Mouse (Mus musculus) frontal cortex, postnatal 14 days (tissue): Measurements from ENCODE around the gene Cyp2d9.
"Not testable (repeated sequence)": the region's sequence is repeated elsewhere in the genome, so short reads cannot be mapped to it uniquely, and the experiment has no call there.

Experiments used
- DNase-seq, 2 experiments: peaks; one replicate each; pipeline ENCODE4 v3.0.0; 2022; ENCODE audit warnings: low spot score in 2 of 2

Cyp2d9 gene

GRCm38 (mm10) chr15:82433137-82433536, at the start of gene Cyp2d9:
Cyp2d9 (plus strand) TSS chr15:82433437.
- DNase-seq: no peak

GRCm38 (mm10) chr15:82385729-82386128, 47.5 kb upstream of the Cyp2d9 start:
- no peak for DNase-seq

GRCm38 (mm10) chr15:82389916-82390315, 43.3 kb upstream of the Cyp2d9 start:
- not testable (repeated sequence) for DNase-seq

GRCm38 (mm10) chr15:82393922-82394321, 39.3 kb upstream of the Cyp2d9 start, which contains the start of gene Cyp2d11:
Cyp2d11 (minus strand) TSS chr15:82394022.
- not testable (repeated sequence) for DNase-seq

- DNase-seq: not testable (repeated sequence)
These were observed 37.3 kb upstream of the Cyp2d9 start for GRCm38 (mm10) chr15:82395955-82396354.

- no peak for DNase-seq
These were observed 31.7 kb upstream of the Cyp2d9 start for GRCm38 (mm10) chr15:82401516-82401915.

- DNase-seq: no peak
These were observed 31.1 kb upstream of the Cyp2d9 start for GRCm38 (mm10) chr15:82402106-82402505.

- no peak for DNase-seq
These were observed 30.5 kb upstream of the Cyp2d9 start for GRCm38 (mm10) chr15:82402741-82403140.

GRCm38 (mm10) chr15:82403606-82404005, 29.6 kb upstream of the Cyp2d9 start:
- DNase-seq: no peak

GRCm38 (mm10) chr15:82404163-82404562, 29.1 kb upstream of the Cyp2d9 start:
- DNase-seq: no peak

GRCm38 (mm10) chr15:82406981-82407380, 26.3 kb upstream of the Cyp2d9 start, which contains the start of gene Cyp2d10:
Cyp2d10 (minus strand) TSS chr15:82407195.
- DNase-seq: no peak

- DNase-seq: no peak
These were observed 25.7 kb upstream of the Cyp2d9 start for GRCm38 (mm10) chr15:82407536-82407935.

- peak; percentile 58 to 78 for DNase-seq
These were observed 16.1 kb upstream of the Cyp2d9 start for GRCm38 (mm10) chr15:82416797-82417789.

- DNase-seq: no peak
These were observed 14.6 kb upstream of the Cyp2d9 start for GRCm38 (mm10) chr15:82418616-82419015.

- DNase-seq: no peak
These were observed 10.3 kb upstream of the Cyp2d9 start for GRCm38 (mm10) chr15:82422935-82423334.

GRCm38 (mm10) chr15:82423471-82423870, 9.8 kb upstream of the Cyp2d9 start:
- no peak for DNase-seq

- no peak for DNase-seq
These were observed 384 bp downstream of the Cyp2d9 start for GRCm38 (mm10) chr15:82433621-82434020.

GRCm38 (mm10) chr15:82434541-82434940, 1.3 kb downstream of the Cyp2d9 start:
- no peak for DNase-seq

GRCm38 (mm10) chr15:82435011-82435410, 1.8 kb downstream of the Cyp2d9 start:
- no peak for DNase-seq

- no peak for DNase-seq
These were observed 2.4 kb downstream of the Cyp2d9 start for GRCm38 (mm10) chr15:82435606-82436005.

GRCm38 (mm10) chr15:82437975-82438617, 4.9 kb downstream of the Cyp2d9 start:
- no peak for DNase-seq

- DNase-seq: no peak
These were observed 10.4 kb downstream of the Cyp2d9 start for GRCm38 (mm10) chr15:82443658-82444057.

GRCm38 (mm10) chr15:82445196-82445595, 12.0 kb downstream of the Cyp2d9 start:
- DNase-seq: no peak
